Mouse (Mus musculus) spleen, postnatal 0 days (tissue): ENCODE data around the gene Ddo. TPM values are rescaled to one million over a fixed set of nuclear protein-coding genes. Genes with fewer than 3 reads are reported as not detected.

Experiments used
- polyA plus RNA-seq: library from polyadenylated mRNA; unstranded; fragments of >200 nt; fragmentation: Nextera tagmentation; extraction: Ambion mirVana; gene quantifications from 2 replicates; pipeline ENCODE4 v1.2.1, GENCODE M21; 2015

The Ddo gene
- 0.26 and 0.62 TPM in 2 replicates for polyA plus RNA-seq

DNA sequence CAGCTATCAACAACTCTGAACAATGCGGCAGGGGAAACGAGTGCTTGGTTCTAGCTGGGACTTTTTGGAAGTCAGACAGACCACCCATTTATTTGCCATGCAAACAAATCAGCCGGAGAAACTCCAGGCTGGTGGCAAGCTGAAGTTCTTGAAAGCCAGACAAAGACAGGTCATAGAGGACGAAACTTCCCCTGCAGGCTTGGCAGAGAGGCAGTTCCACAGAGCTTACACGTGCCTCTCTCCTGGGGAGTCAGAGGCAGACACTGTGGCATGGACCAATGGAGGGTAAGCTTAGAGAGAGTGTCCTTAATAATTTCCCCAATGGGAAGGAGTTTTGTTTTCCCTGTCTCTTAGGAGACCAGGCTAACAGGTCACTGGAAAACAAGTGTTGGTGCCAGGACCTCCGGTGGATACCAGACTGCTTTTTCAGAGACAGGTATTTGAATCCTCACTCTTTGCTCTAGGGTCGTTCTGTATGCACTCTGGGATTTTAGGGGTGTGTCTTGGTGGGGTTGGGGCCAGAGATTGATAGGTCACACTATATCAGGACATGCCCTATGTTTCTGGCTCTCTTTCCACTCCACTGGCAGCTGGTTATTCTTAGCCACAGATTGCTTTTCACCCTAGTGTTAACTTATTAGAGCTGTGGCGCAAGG is at the start of gene Ddo:
Gene Ddo (plus strand): TSS at position 356 of the 656 bp plus-strand sequence.

DNA sequence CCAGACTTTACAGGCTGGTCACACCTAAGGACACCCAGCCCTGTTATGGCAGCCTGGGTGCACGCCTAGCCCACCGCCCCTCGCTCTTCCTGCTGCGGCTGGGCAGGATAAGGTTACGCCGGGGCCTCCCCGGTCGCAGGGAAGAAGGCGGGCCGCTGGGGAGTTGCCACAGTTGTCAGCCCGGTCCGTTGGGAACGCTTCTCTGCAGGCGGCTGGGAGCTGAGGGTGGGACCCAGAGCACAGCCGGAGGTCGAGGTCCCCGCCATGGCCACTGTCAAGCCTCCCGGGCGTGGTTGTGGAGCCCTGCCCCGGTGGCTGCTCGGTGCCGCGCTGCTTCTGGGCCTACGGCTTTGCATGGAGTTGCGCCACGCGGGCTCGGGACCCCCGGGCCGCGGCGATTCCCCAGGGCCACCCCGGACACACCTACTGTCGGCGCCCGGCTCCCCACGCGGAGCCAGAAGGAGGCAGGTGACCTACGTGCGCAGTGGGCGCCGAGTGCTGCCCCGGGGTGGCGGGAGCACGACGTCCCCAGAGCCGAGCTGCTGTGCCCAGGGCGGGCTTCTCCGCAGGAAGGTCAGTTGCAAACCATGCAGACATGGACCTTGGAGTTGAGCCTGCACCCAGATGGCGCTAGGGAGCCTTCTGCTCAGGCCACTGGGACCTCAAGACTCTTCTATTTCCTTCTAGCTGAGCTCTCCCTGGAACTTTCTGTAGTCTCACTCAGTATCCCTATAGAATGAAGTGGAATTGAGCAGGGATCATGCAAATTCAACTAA is 53.5 kb downstream of the Ddo start, which contains the start of gene Mettl24:
Gene Mettl24 (plus strand): TSS at position 191 of the 776 bp plus-strand sequence.

Other genes with a start within 250 kb of the Ddo start
- not detected in 2 replicates for gene Slc22a16, start 59.7 kb upstream of the Ddo start, polyA plus RNA-seq
- gene Mettl24, start 53.3 kb downstream of the Ddo start, polyA plus RNA-seq = 1.1 and 1.5 TPM in 2 replicates